ENCODE assay signal across 22 mouse cellular contexts in genomic region chr7:45793969-45794585, GRCm38 (mm10). TPM values are rescaled to one million over a fixed set of nuclear protein-coding genes. Genes with fewer than 3 reads are reported as not detected.
"Had no signal": no experiment of that assay in that cellular context is flagged by ENCODE, and none has a peak within 500 bp of the region (broad histone marks: within the 10 kb centered on the region; RNA-seq: fewer than 3 reads in every experiment).

No protein-coding gene starts in this region.

- H3K9me3 ChIP-seq: limb, embryonic 13.5 days; liver, embryonic 12.5 days; liver, embryonic 15.5 days; lung, embryonic 15.5 days; midbrain, embryonic 15.5 days; neural tube, embryonic 12.5 days; neural tube, embryonic 15.5 days had no signal

- H3K9ac ChIP-seq: limb, embryonic 13.5 days; liver, embryonic 12.5 days; liver, embryonic 15.5 days; lung, embryonic 15.5 days; midbrain, embryonic 15.5 days; neural tube, embryonic 12.5 days; neural tube, embryonic 15.5 days had no signal

- ATAC-seq: liver, embryonic 12.5 days; midbrain, embryonic 15.5 days had no signal

- H3K27ac ChIP-seq: limb, embryonic 13.5 days; liver, embryonic 12.5 days; liver, embryonic 15.5 days; lung, embryonic 15.5 days; midbrain, embryonic 15.5 days; neural tube, embryonic 12.5 days; neural tube, embryonic 15.5 days; stomach, postnatal 0 days had no signal

- H3K4me3 ChIP-seq: limb, embryonic 13.5 days; liver, embryonic 12.5 days; liver, embryonic 15.5 days; lung, embryonic 15.5 days; megakaryocyte, embryonic 14.5 days; midbrain, embryonic 15.5 days; neural tube, embryonic 12.5 days; neural tube, embryonic 15.5 days had no signal

- H3K36me3 ChIP-seq: liver, embryonic 12.5 days; liver, embryonic 15.5 days; lung, embryonic 15.5 days had no signal

- H3K4me2 ChIP-seq: limb, embryonic 13.5 days; liver, embryonic 12.5 days; liver, embryonic 15.5 days; lung, embryonic 15.5 days; midbrain, embryonic 11.5 days; midbrain, embryonic 15.5 days; neural tube, embryonic 12.5 days; neural tube, embryonic 15.5 days had no signal

- DNase-seq: kidney, adult 9 months; kidney, postnatal 14 days; kidney, postnatal 4 days; liver; lung, adult 18-20 months; lung, postnatal 10 days; lung, postnatal 36 days; right cerebral cortex, adult 18-20 months; right cerebral cortex, postnatal 14 days; right cerebral cortex, postnatal 4 days; thymus, adult 2 months; thymus, postnatal 14 days had no signal

RNA-seq across cellular contexts. Expression of gene Lmtk3, which starts 10.5 kb away (rescaled TPM):
- polyA plus RNA-seq: liver, embryonic 15.5 days had no signal
